Mouse (Mus musculus): Measurements from ENCODE around the gene Sla2. TPM values are rescaled to one million over a fixed set of nuclear protein-coding genes. Genes with fewer than 3 reads are reported as not detected.

Sla2 gene
- polyA plus RNA-seq (2017; shearing (Covaris generic)) = 100 to 1,000 TPM in 1 of 2 experiments, 10 to 100 TPM in 1; 50.6 to 102 TPM

DNA sequence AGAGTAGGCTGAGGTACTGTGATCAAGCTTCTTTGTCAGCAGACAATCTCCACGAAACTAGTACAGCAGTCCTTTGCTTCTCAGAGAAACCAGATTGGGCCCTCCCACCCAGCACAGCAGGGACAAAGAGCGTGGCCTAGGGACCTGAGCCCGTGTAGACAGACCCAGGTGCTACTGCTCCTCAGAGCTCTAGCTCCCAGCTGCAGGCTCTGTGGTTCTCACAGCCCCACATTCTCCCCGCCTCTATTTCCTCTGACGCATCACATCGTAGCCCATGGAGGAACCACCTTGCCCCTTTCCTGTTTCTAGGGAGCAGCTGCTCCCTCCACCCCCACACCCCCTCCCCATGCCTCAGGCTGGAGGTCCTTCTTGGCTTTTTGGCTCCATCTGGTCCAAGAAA, at the start of gene Sla2:
Gene Sla2, minus strand, starts transcription at position 176 of the 400 bp plus-strand sequence.

DNA sequence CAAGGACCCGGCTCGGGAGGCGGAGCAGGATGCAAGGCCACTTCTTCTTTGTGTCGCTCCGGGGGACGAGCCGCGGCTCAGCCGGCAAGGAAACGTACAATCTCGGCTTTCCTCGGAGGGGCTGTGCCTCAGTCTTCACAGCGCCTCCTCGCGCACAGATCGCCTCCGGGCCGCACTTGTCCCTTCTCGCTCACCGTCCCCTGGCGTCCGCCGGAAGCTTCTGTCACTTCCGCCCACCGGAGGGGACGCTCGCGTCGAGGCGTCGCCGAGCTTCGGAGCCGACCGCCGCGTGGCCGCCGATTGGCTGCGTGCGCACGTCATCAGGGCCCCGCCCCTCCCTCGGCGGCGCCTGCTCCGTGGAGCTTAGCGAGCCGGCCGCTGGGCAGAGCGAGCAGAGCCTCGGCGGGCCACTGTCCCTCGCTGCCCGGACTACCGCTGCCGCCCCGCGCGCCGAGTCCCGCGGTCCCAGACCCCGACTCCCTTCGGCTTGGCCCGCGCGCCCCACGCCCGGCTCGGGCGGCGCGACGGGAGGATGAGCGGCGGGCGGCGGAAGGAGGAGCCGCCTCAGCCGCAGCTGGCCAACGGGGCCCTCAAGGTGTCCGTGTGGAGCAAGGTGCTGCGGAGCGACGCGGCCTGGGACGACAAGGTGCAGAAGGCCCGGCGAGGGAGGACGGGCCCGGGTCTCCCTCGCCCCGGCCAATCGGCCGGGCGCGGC, 24.1 kb downstream of the Sla2 start, which contains the start of gene Rab5if:
Gene Rab5if, plus strand, starts transcription at position 357 of the 715 bp plus-strand sequence.

DNA sequence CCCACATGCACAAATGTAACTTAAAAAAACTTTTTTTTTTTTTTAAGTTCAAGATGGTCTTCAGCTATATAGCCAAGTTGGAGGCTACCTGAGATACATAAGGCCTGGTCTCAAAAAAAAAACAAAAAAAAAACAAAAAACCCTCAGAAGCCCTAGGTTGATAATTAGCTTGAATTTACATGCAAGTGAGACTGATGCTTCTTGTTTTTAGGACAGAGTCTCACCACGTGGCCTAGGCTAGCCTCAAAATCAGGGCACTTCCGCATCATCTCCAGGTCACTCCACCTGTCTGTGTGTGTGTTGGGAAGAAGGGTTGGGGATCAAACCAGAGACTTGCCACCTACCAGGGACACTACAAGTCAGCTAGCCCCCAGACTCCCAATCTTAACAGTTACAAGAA, 29.2 kb downstream of the Sla2 start, which contains the start of gene 4930518I15Rik:
Gene 4930518I15Rik, minus strand, starts transcription at position 112 of the 400 bp plus-strand sequence.

DNA sequence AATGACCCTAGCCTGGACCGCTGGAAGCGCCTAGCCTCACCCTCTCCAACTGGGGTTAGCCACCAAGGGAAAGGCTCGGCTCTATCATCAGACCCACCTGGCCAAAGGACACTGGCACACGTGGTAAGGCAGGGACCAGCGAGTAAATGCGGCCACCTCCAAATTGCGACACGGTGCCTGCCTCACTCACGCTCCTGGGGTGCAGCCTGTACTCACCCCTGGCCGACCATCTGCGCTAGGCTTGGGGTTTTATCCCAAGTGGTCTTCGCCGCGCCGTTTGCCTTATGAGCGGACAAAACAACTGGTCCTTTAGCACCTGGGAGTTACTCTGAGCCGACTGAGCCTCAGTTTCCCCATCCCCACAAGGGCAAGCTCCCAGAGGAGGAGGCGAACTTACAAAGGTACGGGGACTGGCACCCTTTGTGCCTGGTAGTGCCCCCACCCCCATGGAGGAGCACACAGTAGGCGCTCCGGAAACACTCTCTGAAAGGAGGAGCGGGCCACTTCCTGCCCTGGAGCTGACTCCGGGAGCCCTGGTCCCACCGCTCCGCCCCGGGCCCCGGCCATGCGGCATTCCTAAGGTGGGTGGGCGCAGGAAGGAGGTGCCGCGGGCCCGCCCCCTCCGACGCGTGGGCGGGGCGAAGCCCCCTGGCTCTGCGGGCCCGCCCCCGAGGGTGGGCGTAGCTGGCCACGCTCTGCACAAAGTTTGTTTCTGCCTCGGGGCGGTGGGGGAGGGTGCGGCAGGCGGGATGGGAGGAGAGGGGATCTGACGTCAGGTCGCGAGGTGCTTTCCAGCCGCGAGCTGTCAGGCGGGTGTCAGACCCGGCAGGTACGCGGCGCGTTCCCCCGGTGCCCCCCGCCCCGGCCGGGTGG, 47.4 kb downstream of the Sla2 start, which contains the start of gene Tgif2:
Gene Tgif2, plus strand, starts transcription at position 689 of the 873 bp plus-strand sequence.

Other genes with a start within 250 kb of the Sla2 start
- gene Myl9, start 111.8 kb downstream of the Sla2 start, polyA plus RNA-seq (2017; shearing (Covaris generic)) = 1 to 10 TPM in 1 of 2 experiments, not detected in 1; 1.2 TPM
- gene Tgif2, start 47.2 kb downstream of the Sla2 start, polyA plus RNA-seq (2017; shearing (Covaris generic)) = 10 to 100 TPM; 16.9 to 17.1 TPM
- gene 4930518I15Rik, start 29.2 kb downstream of the Sla2 start, polyA plus RNA-seq (2017; shearing (Covaris generic)) = 1 to 10 TPM; 3.6 to 5.4 TPM
- gene Rab5if, start 24.1 kb downstream of the Sla2 start, polyA plus RNA-seq (2017; shearing (Covaris generic)) = 100 to 1,000 TPM; 146 to 172 TPM
- 100 to 1,000 TPM; 119 to 213 TPM for gene Ndrg3, start 104.9 kb upstream of the Sla2 start, polyA plus RNA-seq (2017; shearing (Covaris generic))
- gene Dsn1, start 120.0 kb upstream of the Sla2 start, polyA plus RNA-seq (2017; shearing (Covaris generic)) = 10 to 100 TPM; 12.3 to 17.1 TPM
- under 1 TPM; 0.30 to 0.33 TPM for gene Soga1, start 192.1 kb upstream of the Sla2 start, polyA plus RNA-seq (2017; shearing (Covaris generic))
- not detected for gene Tldc2, start 199.9 kb upstream of the Sla2 start, polyA plus RNA-seq (2017; shearing (Covaris generic))
- gene Samhd1, start 248.1 kb upstream of the Sla2 start, polyA plus RNA-seq (2017; shearing (Covaris generic)) = 1,000 to 10,000 TPM in 1 of 2 experiments, 100 to 1,000 TPM in 1; 694 to 1,141 TPM